Mouse (Mus musculus): ENCODE data around the gene Rbms3. TPM values are rescaled to one million over a fixed set of nuclear protein-coding genes. Genes with fewer than 3 reads are reported as not detected.

Gene Rbms3
- polyA plus RNA-seq, 1 experiment from 2014 or later: 23.5 TPM

DNA sequence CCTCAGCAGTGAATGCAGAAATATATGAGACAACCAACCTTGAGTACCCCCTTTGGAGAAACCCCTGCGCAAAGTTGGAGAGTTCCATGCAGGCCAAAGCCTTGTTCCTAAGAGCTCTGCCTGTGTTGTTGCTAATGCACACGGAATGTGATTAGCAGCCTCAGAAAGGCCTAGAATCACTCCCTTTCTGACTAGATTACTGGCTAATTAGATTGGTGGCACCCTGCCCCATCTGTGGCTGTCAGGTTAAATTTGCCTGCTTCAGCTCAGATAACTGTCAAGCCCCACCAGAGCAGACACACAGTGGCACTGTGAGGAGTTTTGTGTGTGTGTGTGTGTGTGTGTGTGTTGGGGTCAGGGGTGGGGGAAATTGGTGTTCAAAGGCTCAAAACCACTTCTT lies 724.1 kb downstream of the Rbms3 start:
- H3K27me3 ChIP-seq (replicated peaks; ENCODE audit: control insufficient read depth, insufficient read depth, low read length): no peaks in the 10 kb centered on the region

GRCm38 (mm10) chr9:116903304-116903993 lies 726.3 kb downstream of the Rbms3 start:
- Histone ChIP-seq H3K9me3 (ENCODE audit: control insufficient read depth, low read length) (no peaks in the 10 kb centered on the region), H3K4me2 (no peak overlapping the region), H3K4me1 (replicated peaks; ENCODE audit: control insufficient read depth, insufficient read depth, low read length) (no peaks in the 10 kb centered on the region), H3K27me3 (replicated peaks; ENCODE audit: control insufficient read depth, insufficient read depth, low read length) (no peaks in the 10 kb centered on the region), H3K27ac (ENCODE audit: low read depth, low read length) (no peak overlapping the region), H3K4me3 (ENCODE audit: low read depth, low read length) (no peak overlapping the region), H3K9ac (ENCODE audit: low read depth, low read length) (no peak overlapping the region), H3K36me3 (ENCODE audit: control insufficient read depth, insufficient read depth, low read length) (no peaks in the 10 kb centered on the region)
- WGBS: 67% methylated on average over 11 of the region's 11 CpGs
- no peak for DNase-seq (ENCODE audit: low spot score)
- ATAC-seq (replicated peaks; ENCODE audit: low FRiP score): no peak

More for the DNA sequence above, 724.1 kb downstream of the Rbms3 start:
- Histone ChIP-seq H3K27ac (ENCODE audit: low read depth, low read length) (no peak overlapping the region), H3K36me3 (ENCODE audit: control insufficient read depth, insufficient read depth, low read length) (no peaks in the 10 kb centered on the region), H3K4me3 (ENCODE audit: low read depth, low read length) (no peak overlapping the region), H3K9ac (ENCODE audit: low read depth, low read length) (no peak overlapping the region), H3K4me1 (replicated peaks; ENCODE audit: control insufficient read depth, insufficient read depth, low read length) (no peaks in the 10 kb centered on the region), H3K4me2 (no peak overlapping the region), H3K9me3 (ENCODE audit: control insufficient read depth, low read length) (no peaks in the 10 kb centered on the region)
- WGBS: 69% methylated on average over 2 of the region's 2 CpGs
- no peak for DNase-seq (ENCODE audit: low spot score)
- peak; percentile 24; the same call in 1 of the 2 replicates for ATAC-seq (replicated peaks; ENCODE audit: low FRiP score)

- Histone ChIP-seq H3K27me3 (replicated peaks; ENCODE audit: control insufficient read depth, insufficient read depth, low read length) (no peaks in the 10 kb centered on the region), H3K36me3 (ENCODE audit: control insufficient read depth, insufficient read depth, low read length) (no peaks in the 10 kb centered on the region), H3K4me2 (no peak overlapping the region), H3K9ac (ENCODE audit: low read depth, low read length) (no peak overlapping the region), H3K4me3 (ENCODE audit: low read depth, low read length) (no peak overlapping the region), H3K9me3 (ENCODE audit: control insufficient read depth, low read length) (no peaks in the 10 kb centered on the region), H3K27ac (ENCODE audit: low read depth, low read length) (no peak overlapping the region), H3K4me1 (replicated peaks; ENCODE audit: control insufficient read depth, insufficient read depth, low read length) (no peaks in the 10 kb centered on the region)
- ATAC-seq (replicated peaks; ENCODE audit: low FRiP score) (no peak), DNase-seq (ENCODE audit: low spot score) (no peak)
- whole genome bisulfite sequencing: 71% methylated on average over 15 of the region's 15 CpGs
These were observed 730.3 kb downstream of the Rbms3 start for GRCm38 (mm10) chr9:116899403-116899802.

DNA sequence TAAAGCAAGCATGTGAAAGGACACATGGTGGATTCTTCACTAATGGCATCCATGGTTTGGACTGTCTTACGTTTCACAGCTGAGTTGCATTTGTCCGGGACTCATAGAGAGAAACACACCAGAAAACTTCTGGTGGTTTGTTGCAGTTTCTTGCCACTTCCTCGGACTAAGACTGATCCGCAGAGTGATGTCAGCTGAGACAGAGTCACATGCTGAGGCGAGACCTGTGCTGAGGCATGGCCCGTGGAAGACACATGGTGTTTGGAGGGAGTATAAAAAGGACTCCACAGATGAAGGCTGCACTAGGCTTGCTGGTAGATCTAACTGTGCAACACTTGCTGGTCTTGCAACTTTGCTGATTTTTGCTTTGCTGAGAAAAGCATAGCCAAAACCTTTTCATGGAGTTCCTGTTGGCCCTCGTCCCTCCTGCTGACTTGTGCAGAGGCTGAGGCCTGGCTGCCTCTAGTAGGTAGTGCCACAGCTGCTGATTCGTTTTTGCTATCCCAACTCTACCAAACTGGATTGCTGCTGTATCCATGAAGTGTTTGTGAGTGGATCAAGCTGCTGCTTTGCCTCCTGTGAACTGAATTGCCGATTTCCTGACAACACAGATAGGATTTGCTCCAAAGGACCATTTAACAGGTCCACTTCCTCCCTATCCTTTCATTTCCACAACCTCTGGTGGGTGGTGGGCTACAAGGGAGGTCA lies 742.6 kb downstream of the Rbms3 start:
- H3K9me3 ChIP-seq (ENCODE audit: control insufficient read depth, low read length): no peaks in the 10 kb centered on the region
- H3K27me3 ChIP-seq (replicated peaks; ENCODE audit: control insufficient read depth, insufficient read depth, low read length): no peaks in the 10 kb centered on the region
- H3K4me3 ChIP-seq (ENCODE audit: low read depth, low read length): no peak overlapping the region
- ATAC-seq (replicated peaks; ENCODE audit: low FRiP score): no peak
- WGBS: 77% methylated on average over 9 of the region's 9 CpGs
- DNase-seq (ENCODE audit: low spot score): no peak
- no peaks in the 10 kb centered on the region; the same call in 1 of the 2 replicates for H3K4me1 ChIP-seq (replicated peaks; ENCODE audit: control insufficient read depth, insufficient read depth, low read length)
- H3K36me3 ChIP-seq (ENCODE audit: control insufficient read depth, insufficient read depth, low read length): no peaks in the 10 kb centered on the region
- H3K27ac ChIP-seq (ENCODE audit: low read depth, low read length): no peak overlapping the region
- H3K9ac ChIP-seq (ENCODE audit: low read depth, low read length): no peak overlapping the region
- H3K4me2 ChIP-seq: no peak overlapping the region

DNA sequence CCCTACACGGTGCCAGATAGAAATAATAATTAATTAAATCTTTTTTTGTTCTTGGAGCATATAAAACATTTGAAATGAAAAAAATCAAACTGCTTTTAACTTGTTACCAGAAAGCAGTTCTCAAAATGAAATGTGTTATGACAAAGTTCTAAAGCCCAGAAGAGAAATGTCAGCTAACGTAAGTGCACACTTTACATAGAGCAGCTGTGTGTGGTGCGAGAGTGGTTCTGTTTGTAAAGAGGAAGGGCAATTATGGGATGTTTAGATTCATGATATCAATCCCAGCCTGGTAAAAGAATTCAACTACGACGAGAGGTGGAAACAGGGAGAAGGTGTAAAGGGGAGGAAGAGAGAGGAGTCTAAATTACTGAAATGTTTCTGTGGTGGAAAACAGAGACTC lies 744.1 kb downstream of the Rbms3 start:
- H3K4me1 ChIP-seq (replicated peaks; ENCODE audit: control insufficient read depth, insufficient read depth, low read length): no peaks in the 10 kb centered on the region; the same call in 1 of the 2 replicates
- no peak for ATAC-seq (replicated peaks; ENCODE audit: low FRiP score)
- no peak overlapping the region for H3K9ac ChIP-seq (ENCODE audit: low read depth, low read length)
- no peaks in the 10 kb centered on the region; the same call in 1 of the 2 replicates for H3K9me3 ChIP-seq (ENCODE audit: control insufficient read depth, low read length)
- no peaks in the 10 kb centered on the region for H3K27me3 ChIP-seq (replicated peaks; ENCODE audit: control insufficient read depth, insufficient read depth, low read length)
- no peak overlapping the region for H3K27ac ChIP-seq (ENCODE audit: low read depth, low read length)
- H3K4me3 ChIP-seq (ENCODE audit: low read depth, low read length): no peak overlapping the region
- H3K36me3 ChIP-seq (ENCODE audit: control insufficient read depth, insufficient read depth, low read length): no peaks in the 10 kb centered on the region
- H3K4me2 ChIP-seq: no peak overlapping the region
- 64% methylated on average over 5 of the region's 5 CpGs for WGBS
- no peak for DNase-seq (ENCODE audit: low spot score)

- Histone ChIP-seq H3K36me3 (ENCODE audit: control insufficient read depth, insufficient read depth, low read length) (no peaks in the 10 kb centered on the region), H3K4me1 (replicated peaks; ENCODE audit: control insufficient read depth, insufficient read depth, low read length) (no peaks in the 10 kb centered on the region; the same call in 1 of the 2 replicates), H3K9me3 (ENCODE audit: control insufficient read depth, low read length) (no peaks in the 10 kb centered on the region; the same call in 1 of the 2 replicates), H3K4me3 (ENCODE audit: low read depth, low read length) (no peak overlapping the region), H3K4me2 (no peak overlapping the region), H3K9ac (ENCODE audit: low read depth, low read length) (no peak overlapping the region), H3K27ac (ENCODE audit: low read depth, low read length) (no peak overlapping the region), H3K27me3 (replicated peaks; ENCODE audit: control insufficient read depth, insufficient read depth, low read length) (no peaks in the 10 kb centered on the region)
- DNase-seq (ENCODE audit: low spot score) (no peak), ATAC-seq (replicated peaks; ENCODE audit: low FRiP score) (no peak)
- 75% methylated on average over 4 of the region's 4 CpGs for WGBS
These were observed 749.2 kb downstream of the Rbms3 start for GRCm38 (mm10) chr9:116880503-116880902.

DNA sequence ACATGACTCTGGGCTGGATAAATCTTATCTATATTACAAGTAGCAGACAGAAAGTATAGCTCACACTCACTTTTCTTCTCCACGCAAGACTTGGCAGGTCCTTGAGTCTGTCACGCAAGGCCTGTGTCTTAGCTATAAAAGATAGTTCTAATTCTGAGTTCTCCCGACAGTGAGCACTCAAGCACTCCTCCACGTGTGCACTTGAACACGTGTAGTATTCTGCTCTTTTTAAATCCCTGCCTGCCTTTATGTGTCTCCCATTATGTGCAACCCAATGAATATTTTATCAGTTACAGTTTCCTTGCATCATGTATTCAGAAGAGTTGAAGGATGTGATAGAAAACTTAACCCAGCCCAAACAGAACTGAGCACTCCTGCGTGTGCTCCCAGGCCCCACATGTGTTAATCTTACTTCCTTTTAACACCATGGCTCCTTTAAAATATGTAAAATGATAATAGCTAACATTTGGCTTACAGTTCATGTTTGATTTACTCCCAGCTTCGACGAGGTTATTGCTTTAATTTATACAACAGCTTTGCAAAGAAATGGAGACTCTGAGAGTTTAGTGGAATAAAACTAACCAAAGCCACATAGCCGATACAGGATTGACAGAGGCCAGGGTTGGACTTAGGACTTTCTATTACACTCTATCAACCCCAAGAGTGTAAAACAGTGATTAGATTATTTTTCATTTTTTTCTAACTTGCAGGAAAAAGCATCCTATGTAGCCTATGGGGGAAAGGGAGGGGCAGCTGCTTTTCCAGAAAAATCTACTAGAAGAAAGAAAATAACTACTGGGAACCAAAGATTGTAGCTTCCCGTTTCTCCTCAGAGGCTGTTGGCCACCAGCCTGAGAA lies 749.9 kb downstream of the Rbms3 start:
- Histone ChIP-seq H3K36me3 (ENCODE audit: control insufficient read depth, insufficient read depth, low read length) (no peaks in the 10 kb centered on the region), H3K4me1 (replicated peaks; ENCODE audit: control insufficient read depth, insufficient read depth, low read length) (no peaks in the 10 kb centered on the region), H3K9ac (ENCODE audit: low read depth, low read length) (no peak overlapping the region), H3K4me3 (ENCODE audit: low read depth, low read length) (no peak overlapping the region), H3K27ac (ENCODE audit: low read depth, low read length) (no peak overlapping the region), H3K9me3 (ENCODE audit: control insufficient read depth, low read length) (no peaks in the 10 kb centered on the region; the same call in 1 of the 2 replicates), H3K27me3 (replicated peaks; ENCODE audit: control insufficient read depth, insufficient read depth, low read length) (no peaks in the 10 kb centered on the region), H3K4me2 (no peak overlapping the region)
- ATAC-seq (replicated peaks; ENCODE audit: low FRiP score) (no peak), DNase-seq (ENCODE audit: low spot score) (no peak)
- 78% methylated on average over 10 of the region's 10 CpGs for WGBS

DNA sequence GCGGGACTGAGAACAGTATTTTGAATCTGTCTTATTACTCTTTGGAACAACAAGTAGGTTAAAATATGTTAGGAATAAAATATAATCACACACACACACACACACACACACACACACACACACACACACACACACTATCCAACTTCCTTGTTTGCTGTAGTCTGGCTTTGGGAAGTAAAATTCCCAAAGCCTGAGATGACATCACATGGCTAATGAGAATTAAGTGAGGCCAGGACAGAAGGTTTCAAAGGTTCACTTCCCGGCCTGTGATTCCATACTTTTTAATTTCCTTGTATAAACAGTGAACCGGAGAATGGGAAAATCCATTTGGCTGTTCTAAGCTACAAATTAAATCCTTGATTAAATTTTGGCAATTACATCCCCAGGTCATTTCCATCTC lies 752.9 kb downstream of the Rbms3 start:
- H3K4me1 ChIP-seq (replicated peaks; ENCODE audit: control insufficient read depth, insufficient read depth, low read length): peaks cover 14% of the 10 kb centered on the region
- 79% methylated on average over 3 of the region's 3 CpGs for WGBS
- H3K9ac ChIP-seq (ENCODE audit: low read depth, low read length): no peak overlapping the region
- H3K4me2 ChIP-seq: no peak overlapping the region
- DNase-seq (ENCODE audit: low spot score) (no peak), ATAC-seq (replicated peaks; ENCODE audit: low FRiP score) (no peak)
- no peaks in the 10 kb centered on the region; the same call in 1 of the 2 replicates for H3K9me3 ChIP-seq (ENCODE audit: control insufficient read depth, low read length)
- H3K27ac ChIP-seq (ENCODE audit: low read depth, low read length): no peak overlapping the region
- no peaks in the 10 kb centered on the region for H3K27me3 ChIP-seq (replicated peaks; ENCODE audit: control insufficient read depth, insufficient read depth, low read length)
- no peak overlapping the region for H3K4me3 ChIP-seq (ENCODE audit: low read depth, low read length)
- no peaks in the 10 kb centered on the region for H3K36me3 ChIP-seq (ENCODE audit: control insufficient read depth, insufficient read depth, low read length)
